Mouse (Mus musculus) CH12.LX (cell line): ENCODE data around the gene Hoxb7.

ENCODE experiments used
- CTCF ChIP-seq, 2 experiments: IDR thresholded peaks in 1 of 2; conservative IDR thresholded peaks in 1 of 2; 2 replicates each; pipeline ENCODE4 v1.5.1; 2011 to 2012; ENCODE audit warnings: low read depth in 2 of 2, low read length in 2 of 2, improper control_type of control experiment in 1 of 2, inconsistent platforms in 1 of 2, mild to moderate bottlenecking in 1 of 2, moderate library complexity in 1 of 2
- E2F4 ChIP-seq: IDR thresholded peaks from 2 replicates; pipeline ENCODE4 v1.6.1; 2011; ENCODE audit warnings: low read depth, low read length, improper control_type of control experiment; ENCODE audit not compliant: insufficient replicate concordance
- ELF1 ChIP-seq: IDR thresholded peaks from 2 replicates; pipeline ENCODE4 v1.6.1; 2014; ENCODE audit warnings: low read depth, mild to moderate bottlenecking, inconsistent platforms, low read length, improper control_type of control experiment
- MAFK ChIP-seq: IDR thresholded peaks from 2 replicates; pipeline ENCODE4 v1.6.1; 2011; ENCODE audit warnings: low read length, improper control_type of control experiment; ENCODE audit not compliant: insufficient replicate concordance
- MAX ChIP-seq: IDR thresholded peaks from 2 replicates; pipeline ENCODE4 v1.6.1; 2011; ENCODE audit warnings: low read length, improper control_type of control experiment
- MEF2A ChIP-seq: IDR thresholded peaks from 2 replicates; pipeline ENCODE4 v1.6.1; 2014; ENCODE audit warnings: low read depth, mild to moderate bottlenecking, inconsistent platforms, low read length, improper control_type of control experiment, borderline replicate concordance
- NRF1 ChIP-seq: IDR thresholded peaks from 2 replicates; pipeline ENCODE4 v1.6.1; 2014; ENCODE audit warnings: low read depth, mild to moderate bottlenecking, inconsistent platforms, low read length, improper control_type of control experiment, moderate library complexity
- POLR2A ChIP-seq: IDR thresholded peaks from 2 replicates; pipeline ENCODE4 v1.6.1; 2011; ENCODE audit warnings: low read depth, mild to moderate bottlenecking, improper control_type of control experiment, low read length
- RAD21 ChIP-seq: IDR thresholded peaks from 2 replicates; pipeline ENCODE4 v1.6.1; 2011; ENCODE audit warnings: low read depth, mild to moderate bottlenecking, low read length, improper control_type of control experiment, moderate library complexity
- ZNF384 ChIP-seq: IDR thresholded peaks from 2 replicates; pipeline ENCODE4 v1.6.1; 2012; ENCODE audit warnings: low read depth, low read length, improper control_type of control experiment, inconsistent platforms

DNA sequence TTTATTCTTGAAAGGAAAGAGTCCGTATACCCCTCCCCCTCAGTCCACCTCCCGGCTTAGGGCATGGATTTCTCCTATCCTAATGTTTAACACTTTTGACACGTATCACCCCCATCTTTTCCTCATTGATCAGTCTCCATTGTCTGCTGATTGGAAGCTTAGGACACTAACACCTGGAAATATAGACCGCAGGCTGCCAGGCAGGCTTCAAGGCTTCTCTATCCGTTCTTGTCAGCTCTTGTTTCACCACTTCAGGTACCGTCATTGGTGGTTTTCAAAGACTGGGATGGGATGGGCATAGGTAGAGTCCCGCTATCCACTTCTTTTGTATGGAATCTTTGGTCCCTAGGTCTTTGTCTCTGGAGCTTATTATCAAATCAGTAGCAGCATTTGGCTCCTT, 40.7 kb downstream of the Hoxb7 start:
- TF ChIP-seq MAX: no peak
- no peak for TF ChIP-seq RAD21
- no peak for TF ChIP-seq MAFK
- TF ChIP-seq CTCF (conservative IDR thresholded peaks at IDR 0.05 in 1 of 2, IDR thresholded peaks at IDR 0.05 in 1 of 2; ENCODE audit: low read depth in 2 of 2, low read length in 2 of 2): no peak
- TF ChIP-seq POLR2A: no peak
- no peak for TF ChIP-seq MEF2A
- no peak for TF ChIP-seq ZNF384
- no peak for TF ChIP-seq NRF1
- no peak for TF ChIP-seq ELF1
- no peak for TF ChIP-seq E2F4
